Mouse (Mus musculus) layer of hippocampus, postnatal 10 days (tissue): ENCODE results near the gene Rnf2. TPM values are rescaled to one million over a fixed set of nuclear protein-coding genes. Genes with fewer than 3 reads are reported as not detected.

ENCODE experiments used
- microRNA-seq, 2 experiments: library from miRNA; unstranded; fragments of <30 nt; microRNA quantifications; one replicate each; pipeline ENCODE4 v1.2.0; 2021
- total RNA-seq, 2 experiments: library from RNA; stranded (reverse); gene quantifications; 2 replicates each; pipeline ENCODE4 v1.2.3; 2021

The Rnf2 gene
- total RNA-seq, 2 experiments from 2014 or later: 41.7 to 45.2 TPM

Small RNAs within 50 kb of the gene (microRNA-seq; reads per million reads assigned to microRNA genes)
- 1.4 to 2.2 reads per million in 2 experiments for gene Mir7682

Other genes with a start within 250 kb of the Rnf2 start
- 100 to 1,000 TPM; 115 to 126 TPM for gene Ivns1abp, start 156.5 kb downstream of the Rnf2 start, total RNA-seq
- gene Swt1, start 72.5 kb downstream of the Rnf2 start, total RNA-seq: 10 to 100 TPM; 12.8 to 13.4 TPM
- 10 to 100 TPM; 22.8 to 24.5 TPM for gene Trmt1l, start 72.4 kb downstream of the Rnf2 start, total RNA-seq
- 1 to 10 TPM; 4.8 to 6.2 TPM for gene Fam129a, start 70.2 kb upstream of the Rnf2 start, total RNA-seq